In genomic region chr1:97611747-97612146, GRCm38 (mm10) we compare ENCODE assay signal across 16 mouse cellular contexts.
"Had no signal": no experiment of that assay in that cellular context is flagged by ENCODE, and none has a peak within 500 bp of the region (broad histone marks: within the 10 kb centered on the region; RNA-seq: fewer than 3 reads in every experiment).

No protein-coding gene starts in this region.

- H3K4me3 ChIP-seq: lung, embryonic 15.5 days; megakaryocyte, embryonic 14.5 days; midbrain, embryonic 13.5 days; midbrain, embryonic 15.5 days; neural tube, embryonic 12.5 days had no signal

- H3K27me3 ChIP-seq: lung, embryonic 15.5 days; megakaryocyte, embryonic 14.5 days; midbrain, embryonic 13.5 days; midbrain, embryonic 15.5 days; neural tube, embryonic 12.5 days had no signal

- H3K27ac ChIP-seq: lung, embryonic 15.5 days; macrophage; midbrain, embryonic 13.5 days; midbrain, embryonic 15.5 days; neural tube, embryonic 12.5 days had no signal

- DNase-seq: liver, postnatal 0 days; lung, adult 2 months; lung, postnatal 14 days; lung, postnatal 36 days; right cerebral cortex, postnatal 14 days; thymus, adult 2 months; thymus, postnatal 25 days; thymus, postnatal 4 days had no signal

- H3K4me1 ChIP-seq: lung, embryonic 15.5 days; megakaryocyte, embryonic 14.5 days; neural tube, embryonic 12.5 days had no signal

- ATAC-seq: liver, postnatal 0 days; lung, postnatal 0 days; midbrain, embryonic 13.5 days; midbrain, embryonic 15.5 days had no signal

- H3K4me2 ChIP-seq: lung, embryonic 15.5 days; midbrain, embryonic 11.5 days; midbrain, embryonic 13.5 days; midbrain, embryonic 15.5 days; neural tube, embryonic 12.5 days had no signal

- H3K36me3 ChIP-seq: lung, embryonic 15.5 days; midbrain, embryonic 13.5 days; midbrain, embryonic 15.5 days; neural tube, embryonic 12.5 days had no signal

- H3K9me3 ChIP-seq: lung, embryonic 15.5 days; megakaryocyte, embryonic 14.5 days; midbrain, embryonic 13.5 days; midbrain, embryonic 15.5 days; neural tube, embryonic 12.5 days had no signal

- H3K9ac ChIP-seq: liver, postnatal 0 days; lung, embryonic 15.5 days; midbrain, embryonic 13.5 days; midbrain, embryonic 15.5 days; neural tube, embryonic 12.5 days had no signal
